Mouse (Mus musculus) lung, postnatal 0 days (tissue): ENCODE data around the gene 9330161L09Rik. TPM values are rescaled to one million over a fixed set of nuclear protein-coding genes. Genes with fewer than 3 reads are reported as not detected.

Experiments used
- ATAC-seq: fragments of 200-750 bp; cut with Nextera tagmentation; 2 replicates; pipeline ENCODE4 v1.8.0; 2017; ENCODE audit warnings: moderate library complexity
- DNase-seq: peaks from one replicate; pipeline ENCODE4 v3.0.0-alpha.2; 2016; ENCODE audit warnings: low spot score
- H3K27ac ChIP-seq: fragments of 300-500 bp; sonication (generic); 2 replicates; pipeline ENCODE4 v1.5.1; 2014; ENCODE audit warnings: antibody characterized with exemption, mild to moderate bottlenecking, low read length, mixed read lengths
- H3K27me3 ChIP-seq: fragments of 300-500 bp; sonication (generic); replicated peaks from 2 replicates; pipeline ENCODE4 v1.6.1; 2014; ENCODE audit warnings: low read length, mixed read lengths; ENCODE audit not compliant: insufficient read depth
- H3K36me3 ChIP-seq: fragments of 300-500 bp; sonication (generic); 2 replicates; pipeline ENCODE4 v1.6.1; 2014; ENCODE audit warnings: low read length, mixed read lengths; ENCODE audit not compliant: insufficient read depth
- H3K4me1 ChIP-seq: fragments of 300-500 bp; sonication (generic); 2 replicates; pipeline ENCODE4 v1.6.1; 2014; ENCODE audit warnings: antibody characterized with exemption, low read depth, low read length, mixed read lengths; ENCODE audit not compliant: insufficient read depth
- H3K4me2 ChIP-seq: fragments of 300-500 bp; sonication (generic); replicated peaks from 2 replicates; pipeline ENCODE4 v1.6.1; 2014; ENCODE audit warnings: low read depth, mild to moderate bottlenecking, low read length, moderate library complexity, mixed read lengths
- H3K4me3 ChIP-seq: fragments of 300-500 bp; sonication (generic); 2 replicates; pipeline ENCODE4 v1.5.1; 2014; ENCODE audit warnings: low read depth, low read length
- H3K9ac ChIP-seq: fragments of 300-500 bp; sonication (generic); replicated peaks from 2 replicates; pipeline ENCODE4 v1.6.1; 2014; ENCODE audit warnings: low read depth, mild to moderate bottlenecking
- H3K9me3 ChIP-seq: fragments of 300-500 bp; sonication (generic); 2 replicates; pipeline ENCODE4 v1.6.1; 2016; ENCODE audit warnings: low read length, mixed read lengths
- CTCF ChIP-seq: IDR thresholded peaks from 2 replicates; pipeline ENCODE4 v1.5.1; 2016; ENCODE audit warnings: antibody characterized with exemption, mild to moderate bottlenecking
- EP300 ChIP-seq: IDR thresholded peaks from 2 replicates; pipeline ENCODE4 v1.6.1; 2016; ENCODE audit warnings: antibody characterized with exemption, mild to moderate bottlenecking, control low read depth
- WGBS: fragments of 180-500 bp; shearing (Covaris S2); extraction: QIAGEN DNeasy Blood & Tissue Kit; methylation state at CpG from one replicate; pipeline ENCODE4 v1.1.7; 2014; 5-methylcytosine and 5-hydroxymethylcytosine counted together
- polyA plus RNA-seq: library from polyadenylated mRNA; unstranded; fragments of >200 nt; fragmentation: Nextera tagmentation; extraction: Ambion mirVana; gene quantifications from 2 replicates; pipeline ENCODE4 v1.2.1, GENCODE M21; 2015

The 9330161L09Rik gene
- polyA plus RNA-seq, 1 experiment from 2014 or later, result 0.19 TPM

DNA sequence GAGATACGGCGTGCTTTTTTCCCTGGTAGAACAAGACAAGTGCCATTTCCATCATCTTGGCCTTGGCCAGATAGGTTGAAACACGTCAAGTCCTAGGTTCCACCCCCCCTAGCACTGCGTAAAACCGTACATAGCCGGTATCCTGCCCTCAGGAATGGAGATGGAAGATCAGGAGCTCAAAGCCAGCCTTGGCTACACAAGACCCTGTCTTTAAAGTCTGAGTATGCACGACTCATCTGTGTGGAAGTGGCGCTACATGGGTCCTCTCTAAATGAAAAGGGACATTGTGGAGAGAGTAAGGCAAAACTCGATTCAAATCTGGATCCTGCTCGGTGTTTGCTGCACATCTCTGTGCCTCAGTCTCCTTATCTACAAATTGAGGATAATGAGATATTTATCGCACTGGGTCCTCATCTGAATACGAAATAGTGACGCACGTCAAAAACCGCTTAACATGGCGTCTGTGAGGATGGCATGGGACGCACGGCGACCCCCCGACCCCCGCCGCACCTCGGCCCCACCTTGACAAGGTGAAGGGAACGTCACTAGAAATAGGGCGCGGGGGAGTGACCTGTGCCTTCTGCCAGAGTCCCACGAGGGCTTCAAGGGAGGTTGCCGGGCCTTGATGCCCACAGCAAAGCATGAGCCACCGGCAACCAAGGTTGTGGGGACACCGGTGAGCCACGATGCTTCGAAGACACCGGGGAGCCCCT lies 17.6 kb upstream of the 9330161L09Rik start:
- H3K9ac ChIP-seq, result peak overlapping the region; percentile 95
- no peaks in the 10 kb centered on the region; the same call in 1 of the 2 replicates for H3K36me3 ChIP-seq
- DNase-seq (peak; percentile 14), ATAC-seq (no peak; the same call in 1 of the 2 replicates)
- H3K9me3 ChIP-seq, result no peaks in the 10 kb centered on the region
- no peaks in the 10 kb centered on the region for H3K27me3 ChIP-seq
- TF ChIP-seq EP300 (no peak), CTCF (no peak)
- peak overlapping the region; percentile 71; the same call in 1 of the 2 replicates for H3K27ac ChIP-seq
- WGBS, result 10% methylated on average over 33 of the region's 33 CpGs
- peaks cover 18% of the 10 kb centered on the region; the same call in 1 of the 2 replicates for H3K4me1 ChIP-seq
- peak overlapping the region; percentile 90 for H3K4me3 ChIP-seq
- H3K4me2 ChIP-seq, result peak overlapping the region; percentile 74

DNA sequence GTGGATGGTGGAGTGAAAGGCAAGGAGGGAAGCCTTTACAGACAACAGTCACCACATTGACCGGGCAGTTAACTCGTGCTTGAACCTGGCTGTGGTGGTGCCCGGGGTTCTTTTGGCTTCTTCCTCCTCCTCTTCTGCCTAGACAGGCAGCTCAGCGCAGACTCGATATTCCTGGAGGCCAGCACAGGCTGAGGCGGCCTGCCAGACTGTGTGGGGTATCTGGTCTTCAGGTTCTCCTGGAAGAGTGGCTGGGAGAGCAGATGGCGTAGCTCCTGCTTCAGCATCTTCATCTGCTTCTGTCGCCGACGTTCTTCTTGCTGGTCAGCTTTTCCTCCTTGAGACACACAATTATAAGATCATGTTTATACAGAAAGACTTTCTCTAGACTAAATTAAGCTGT lies 524 bp upstream of the 9330161L09Rik start:
- no peaks in the 10 kb centered on the region for H3K9me3 ChIP-seq
- H3K36me3 ChIP-seq, result peaks cover 66% of the 10 kb centered on the region
- TF ChIP-seq CTCF (no peak), EP300 (no peak)
- no peak for ATAC-seq
- H3K27me3 ChIP-seq, result no peaks in the 10 kb centered on the region
- no peak overlapping the region for H3K27ac ChIP-seq
- no peak overlapping the region for H3K9ac ChIP-seq
- H3K4me2 ChIP-seq, result no peak overlapping the region
- H3K4me1 ChIP-seq, result no peaks in the 10 kb centered on the region
- WGBS, result 90% methylated on average over 10 of the region's 10 CpGs
- H3K4me3 ChIP-seq, result no peak overlapping the region
- no peak for DNase-seq

DNA sequence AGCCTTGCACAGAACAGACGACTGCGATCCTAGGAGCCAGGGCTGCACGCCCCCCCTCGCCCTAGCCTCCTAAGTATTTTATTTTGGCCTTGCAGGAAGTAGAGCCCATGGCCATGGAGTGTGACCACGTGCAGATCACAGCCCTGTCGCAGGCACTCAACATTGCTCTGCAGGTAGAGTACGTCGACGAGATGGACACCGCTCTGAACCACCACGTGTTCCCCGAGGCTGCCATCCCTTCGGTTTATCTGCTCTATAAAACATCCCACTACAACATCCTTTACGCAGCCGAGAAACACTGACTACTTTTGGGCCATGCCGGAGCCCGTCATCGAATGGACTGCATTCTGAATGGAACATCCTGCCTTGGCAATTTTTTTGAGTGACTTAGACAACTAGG lies 3.5 kb downstream of the 9330161L09Rik start:
- Histone ChIP-seq H3K4me2 (no peak overlapping the region), H3K4me1 (no peaks in the 10 kb centered on the region), H3K27me3 (no peaks in the 10 kb centered on the region), H3K9ac (no peak overlapping the region), H3K27ac (no peak overlapping the region), H3K4me3 (no peak overlapping the region), H3K9me3 (no peaks in the 10 kb centered on the region), H3K36me3 (peaks cover 26% of the 10 kb centered on the region)
- ATAC-seq, result no peak
- DNase-seq, result no peak
- WGBS, result 80% methylated on average over 18 of the region's 18 CpGs
- TF ChIP-seq CTCF (no peak), EP300 (no peak)

DNA sequence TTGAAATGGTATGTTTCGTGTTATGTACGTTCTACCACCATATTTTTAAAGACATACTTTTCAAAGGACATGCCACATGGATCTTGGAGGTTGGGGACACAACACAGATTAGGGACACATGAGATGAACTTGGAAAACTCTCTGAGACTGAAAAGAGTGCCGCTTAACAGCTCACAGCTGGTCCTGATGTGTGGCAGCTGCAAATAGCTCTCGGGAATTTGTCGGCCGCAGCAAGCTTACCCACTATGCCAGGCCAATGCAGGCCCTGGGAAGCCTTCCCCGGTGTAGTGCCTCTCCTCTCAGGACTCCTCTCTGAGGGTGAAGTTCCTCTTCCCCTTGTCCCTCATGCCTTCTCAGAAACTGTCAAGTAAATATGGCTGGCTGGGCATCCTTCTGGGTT lies 10.9 kb downstream of the 9330161L09Rik start:
- no peak overlapping the region for H3K9ac ChIP-seq
- DNase-seq (peak; percentile 65), ATAC-seq (peak; percentile 67)
- 0 out of 2 replicates have a peak, but pooled peaks have one; percentile 16 for TF ChIP-seq EP300
- TF ChIP-seq CTCF, result no peak
- H3K27me3 ChIP-seq, result no peaks in the 10 kb centered on the region
- no peak overlapping the region for H3K4me2 ChIP-seq
- H3K4me3 ChIP-seq, result no peak overlapping the region
- H3K4me1 ChIP-seq, result no peaks in the 10 kb centered on the region
- H3K9me3 ChIP-seq, result no peaks in the 10 kb centered on the region
- H3K36me3 ChIP-seq, result no peaks in the 10 kb centered on the region
- WGBS, result 64% methylated on average over 7 of the region's 7 CpGs
- peak overlapping the region; percentile 71 for H3K27ac ChIP-seq

DNA sequence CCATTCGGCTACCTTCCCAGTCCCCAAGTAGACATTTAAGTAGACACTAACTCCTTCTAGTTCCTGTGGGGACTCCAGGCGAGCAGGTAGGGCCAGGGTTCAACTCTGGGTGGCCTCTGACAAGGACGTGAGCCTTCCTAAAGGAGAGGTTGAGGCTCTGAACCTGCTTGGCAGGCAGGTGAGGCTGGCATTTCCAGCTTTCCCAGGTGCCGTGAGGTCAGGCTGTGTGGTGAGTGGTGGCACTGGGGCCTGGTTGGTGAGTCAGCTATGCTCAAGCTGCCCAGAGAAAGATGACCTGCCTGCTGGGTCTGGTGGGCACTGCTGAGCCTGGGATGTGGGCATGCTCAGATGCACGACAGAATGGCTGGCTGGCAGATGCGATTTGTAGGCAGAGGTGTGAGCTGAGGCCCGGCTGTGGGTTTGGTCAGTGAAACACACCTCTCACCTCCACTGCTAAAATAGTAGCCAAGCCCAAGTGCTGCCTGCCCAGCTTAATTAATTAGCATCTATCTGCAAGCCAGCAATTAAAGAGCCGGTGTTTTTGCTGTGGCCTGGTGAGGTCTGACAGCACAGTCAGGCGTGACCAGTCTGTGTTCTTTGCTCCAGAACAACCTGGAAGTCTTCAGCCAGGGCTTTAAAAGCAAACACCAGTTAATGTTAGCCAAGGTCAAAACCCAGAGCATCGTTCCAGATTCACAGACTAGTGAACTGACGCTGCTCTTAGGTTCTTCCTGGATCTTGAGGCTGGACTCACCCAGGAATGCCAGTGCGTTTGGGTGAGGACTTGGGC lies 11.9 kb downstream of the 9330161L09Rik start:
- Histone ChIP-seq H3K9me3 (no peaks in the 10 kb centered on the region), H3K4me1 (no peaks in the 10 kb centered on the region), H3K9ac (no peak overlapping the region), H3K27ac (no peak overlapping the region), H3K27me3 (no peaks in the 10 kb centered on the region), H3K4me2 (no peak overlapping the region), H3K4me3 (no peak overlapping the region), H3K36me3 (no peaks in the 10 kb centered on the region)
- TF ChIP-seq EP300, result no peak
- TF ChIP-seq CTCF, result no peak
- 50% methylated on average over 12 of the region's 12 CpGs for WGBS
- DNase-seq, result no peak
- no peak for ATAC-seq

DNA sequence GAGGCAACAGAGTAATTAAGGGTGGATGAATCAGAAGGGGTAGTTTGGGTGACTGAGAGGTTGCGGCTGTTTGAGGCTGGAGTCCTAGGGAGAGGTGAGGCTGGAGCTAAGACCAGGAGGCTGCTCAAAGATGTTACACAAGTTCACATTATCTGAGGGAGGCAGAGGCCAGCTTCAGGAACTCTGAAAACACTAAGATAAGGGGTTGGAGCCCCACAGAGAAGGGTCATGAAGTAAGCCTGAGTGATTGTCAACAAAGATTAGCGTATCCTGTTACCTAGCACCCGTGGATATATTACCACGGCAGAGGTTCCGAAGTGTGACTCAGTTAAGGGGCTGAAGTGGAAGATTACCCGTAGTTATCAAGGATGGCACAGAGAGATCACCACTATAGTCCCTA lies 14.1 kb downstream of the 9330161L09Rik start:
- TF ChIP-seq EP300 (no peak), CTCF (no peak)
- Histone ChIP-seq H3K4me3 (no peak overlapping the region), H3K27me3 (no peaks in the 10 kb centered on the region), H3K4me1 (peaks cover 7% of the 10 kb centered on the region; the same call in 1 of the 2 replicates), H3K27ac (no peak overlapping the region), H3K36me3 (no peaks in the 10 kb centered on the region), H3K9me3 (no peaks in the 10 kb centered on the region), H3K4me2 (no peak overlapping the region), H3K9ac (no peak overlapping the region)
- ATAC-seq (no peak), DNase-seq (no peak)
- WGBS, result 38% methylated on average over 6 of the region's 6 CpGs
